Mouse (Mus musculus) heart, embryonic 14.5 days (tissue): ENCODE measurements around the gene Sgsh. TPM values are rescaled to one million over a fixed set of nuclear protein-coding genes. Genes with fewer than 3 reads are reported as not detected.

Source experiments
- ATAC-seq: fragments of 200-750 bp; cut with Nextera tagmentation; 2 replicates; pipeline ENCODE4 v1.8.0; 2017; ENCODE audit warnings: low read depth, moderate TSS enrichment; ENCODE audit not compliant: insufficient number of reproducible peaks, insufficient read depth, low FRiP score
- H3K27ac ChIP-seq, 2 experiments: fragments of 200-500 bp in 1 of 2; fragments of 300-500 bp in 1 of 2; sonication (generic) in 1 of 2; replicated peaks in 1 of 2; 2 replicates each; pipeline ENCODE4 v1.5.1; 2012 to 2014; ENCODE audit warnings: low read depth in 2 of 2, low read length in 2 of 2, control low read depth in 1 of 2, mild to moderate bottlenecking in 1 of 2, mixed read lengths in 1 of 2; ENCODE audit not compliant: control insufficient read depth in 1 of 2, insufficient read depth in 1 of 2
- H3K27me3 ChIP-seq: fragments of 300-500 bp; sonication (generic); 2 replicates; pipeline ENCODE4 v1.6.1; 2014; ENCODE audit warnings: mild to moderate bottlenecking, low read length, control low read depth; ENCODE audit not compliant: control insufficient read depth, insufficient read depth
- H3K36me3 ChIP-seq: fragments of 300-500 bp; sonication (generic); 2 replicates; pipeline ENCODE4 v1.6.1; 2014; ENCODE audit warnings: mild to moderate bottlenecking, control low read depth, low read length, mixed read lengths; ENCODE audit not compliant: control insufficient read depth, insufficient read depth
- H3K4me1 ChIP-seq, 2 experiments: fragments of 200-500 bp in 1 of 2; fragments of 300-500 bp in 1 of 2; sonication (generic) in 1 of 2; 2 replicates each; pipeline ENCODE4 v1.6.1; 2012 to 2014; ENCODE audit warnings: low read length in 2 of 2, control low read depth in 1 of 2, mixed read lengths in 1 of 2; ENCODE audit not compliant: control insufficient read depth in 2 of 2, insufficient read depth in 2 of 2
- H3K4me2 ChIP-seq: fragments of 300-500 bp; sonication (generic); 2 replicates; pipeline ENCODE4 v1.6.1; 2014; ENCODE audit warnings: mild to moderate bottlenecking, low read length
- H3K4me3 ChIP-seq, 2 experiments: fragments of 200-500 bp in 1 of 2; fragments of 300-500 bp in 1 of 2; sonication (generic) in 1 of 2; 2 replicates each; pipeline ENCODE4 v1.5.1; 2012 to 2014; ENCODE audit warnings: low read length in 2 of 2, mild to moderate bottlenecking in 2 of 2, control low read depth in 1 of 2, low read depth in 1 of 2, moderate library complexity in 1 of 2; ENCODE audit not compliant: control insufficient read depth in 1 of 2, insufficient read depth in 1 of 2
- H3K9ac ChIP-seq: fragments of 300-500 bp; sonication (generic); 2 replicates; pipeline ENCODE4 v1.6.1; 2014; ENCODE audit warnings: mild to moderate bottlenecking, low read length
- H3K9me3 ChIP-seq: fragments of 300-500 bp; sonication (generic); 2 replicates; pipeline ENCODE4 v1.6.1; 2016; ENCODE audit warnings: low read length, control low read depth; ENCODE audit not compliant: control insufficient read depth
- WGBS: fragments of 180-500 bp; shearing (Covaris S2); extraction: QIAGEN DNeasy Blood & Tissue Kit; methylation state at CpG from one replicate; pipeline ENCODE4 v1.1.7; 2014; 5-methylcytosine and 5-hydroxymethylcytosine counted together
- polyA plus RNA-seq: library from polyadenylated mRNA; unstranded; fragments of >200 nt; fragmentation: Nextera tagmentation; extraction: Ambion mirVana; gene quantifications from 2 replicates; pipeline ENCODE4 v1.2.1, GENCODE M21; 2014

Gene Sgsh
- polyA plus RNA-seq, 1 experiment from 2014 or later, result 7.4 TPM

- Histone ChIP-seq H3K36me3 (peaks cover 9% of the 10 kb centered on the region; the same call in 1 of the 2 replicates), H3K9me3 (no peaks in the 10 kb centered on the region), H3K4me2 (peak overlapping the region; percentile 96), H3K4me3 (peak overlapping the region; percentile 58 to 96), H3K27me3 (no peaks in the 10 kb centered on the region), H3K27ac (peak overlapping the region in 1 of 2 experiments; percentile 98; a peak in 2 of 4 replicates), H3K4me1 (peaks cover 21 to 30% of the 10 kb centered on the region in 2 experiments), H3K9ac (peak overlapping the region; percentile 77)
- WGBS, result 23% methylated on average over 7 of the region's 7 CpGs
- 0 out of 2 replicates have a peak, but pooled peaks have one; percentile 8 for ATAC-seq
Observed at GRCm38 (mm10) chr11:119393483-119393804, 38.1 kb upstream of the Sgsh start.

GRCm38 (mm10) chr11:119392800-119393482, 37.6 kb upstream of the Sgsh start, which contains the start of gene Rnf213:
TSS of gene Rnf213 (plus strand) at chr11:119393100.
- H3K4me1 ChIP-seq, result peaks cover 22 to 30% of the 10 kb centered on the region in 2 experiments
- peak within 1 kb of the TSS; percentile 77 for H3K9ac ChIP-seq
- H3K4me3 ChIP-seq, result peak within 1 kb of the TSS; percentile 58 to 96
- peak within 1 kb of the TSS; percentile 96 for H3K4me2 ChIP-seq
- ATAC-seq, result 0 out of 2 replicates have a peak, but pooled peaks have one; percentile 15
- peak within 1 kb of the TSS; percentile 76 to 98 for H3K27ac ChIP-seq
- peaks cover 9% of the 10 kb centered on the region; the same call in 1 of the 2 replicates for H3K36me3 ChIP-seq
- WGBS, result 1% methylated on average over 19 of the region's 19 CpGs
- no peaks in the 10 kb centered on the region for H3K9me3 ChIP-seq
- no peaks in the 10 kb centered on the region for H3K27me3 ChIP-seq

- peak overlapping the region; percentile 36 to 98 for H3K27ac ChIP-seq
- ATAC-seq, result no peak
- peaks cover 28 to 36% of the 10 kb centered on the region in 2 experiments for H3K4me1 ChIP-seq
- peak overlapping the region in 1 of 2 experiments; percentile 58; a peak in 2 of 4 replicates for H3K4me3 ChIP-seq
- H3K9ac ChIP-seq, result peak overlapping the region; percentile 77
- peaks cover 9% of the 10 kb centered on the region; the same call in 1 of the 2 replicates for H3K36me3 ChIP-seq
- peak overlapping the region; percentile 96 for H3K4me2 ChIP-seq
- WGBS, result 8% methylated on average over 12 of the region's 12 CpGs
- H3K9me3 ChIP-seq, result no peaks in the 10 kb centered on the region
- H3K27me3 ChIP-seq, result no peaks in the 10 kb centered on the region
Observed at GRCm38 (mm10) chr11:119392001-119392614, 36.8 kb upstream of the Sgsh start.

GRCm38 (mm10) chr11:119391386-119392000, 36.2 kb upstream of the Sgsh start:
- peaks cover 31 to 41% of the 10 kb centered on the region in 2 experiments for H3K4me1 ChIP-seq
- WGBS, result 37% methylated on average over 7 of the region's 7 CpGs
- no peaks in the 10 kb centered on the region for H3K27me3 ChIP-seq
- peak overlapping the region in 1 of 2 experiments; percentile 81; a peak in 2 of 4 replicates for H3K4me3 ChIP-seq
- ATAC-seq, result no peak
- H3K9me3 ChIP-seq, result no peaks in the 10 kb centered on the region
- H3K27ac ChIP-seq, result peak overlapping the region; percentile 84 to 98
- H3K4me2 ChIP-seq, result peak overlapping the region; percentile 96
- H3K9ac ChIP-seq, result peak overlapping the region; percentile 93; the same call in 1 of the 2 replicates
- peaks cover 5% of the 10 kb centered on the region; the same call in 1 of the 2 replicates for H3K36me3 ChIP-seq

- Histone ChIP-seq H3K27ac (peak overlapping the region; percentile 84 to 98), H3K9ac (peak overlapping the region; percentile 93), H3K4me1 (peaks cover 31 to 41% of the 10 kb centered on the region in 2 experiments), H3K27me3 (no peaks in the 10 kb centered on the region), H3K36me3 (no peaks in the 10 kb centered on the region), H3K4me2 (peak overlapping the region; percentile 96), H3K9me3 (no peaks in the 10 kb centered on the region), H3K4me3 (peak overlapping the region; percentile 80 to 81)
- 2% methylated on average over 53 of the region's 53 CpGs for WGBS
- ATAC-seq, result peak; percentile 47
Observed at GRCm38 (mm10) chr11:119390271-119391231, 35.2 kb upstream of the Sgsh start.

- Histone ChIP-seq H3K9me3 (no peaks in the 10 kb centered on the region), H3K4me2 (peak overlapping the region; percentile 96), H3K9ac (peak overlapping the region; percentile 93), H3K4me3 (peak overlapping the region; percentile 80 to 81), H3K27ac (peak overlapping the region; percentile 84 to 98), H3K4me1 (peaks cover 34 to 41% of the 10 kb centered on the region in 2 experiments), H3K36me3 (no peaks in the 10 kb centered on the region), H3K27me3 (no peaks in the 10 kb centered on the region)
- ATAC-seq, result peak; percentile 63
- WGBS, result under 1% methylated on average over 35 of the region's 35 CpGs
Observed at GRCm38 (mm10) chr11:119389851-119390270, 34.5 kb upstream of the Sgsh start.
